Mouse (Mus musculus) thymus, postnatal 4 days (tissue): ENCODE measurements around the gene Armc8.

Experiments
- DNase-seq: peaks from one replicate; pipeline ENCODE4 v3.0.0; 2021

Armc8 gene

GRCm38 (mm10) chr9:99492634-99493200, 76.0 kb downstream of the Armc8 start:
- DNase-seq, result no peak

GRCm38 (mm10) chr9:99491050-99491449, 77.6 kb downstream of the Armc8 start:
- no peak for DNase-seq

- no peak for DNase-seq
Observed at GRCm38 (mm10) chr9:99487841-99488240, 80.9 kb downstream of the Armc8 start.

GRCm38 (mm10) chr9:99487126-99487695, 81.5 kb downstream of the Armc8 start:
- no peak for DNase-seq

- DNase-seq, result no peak
Observed at GRCm38 (mm10) chr9:99485144-99485543, 83.6 kb downstream of the Armc8 start.

GRCm38 (mm10) chr9:99484632-99485031, 84.1 kb downstream of the Armc8 start:
- no peak for DNase-seq

GRCm38 (mm10) chr9:99483191-99483590, 85.5 kb downstream of the Armc8 start:
- no peak for DNase-seq

- no peak for DNase-seq
Observed at GRCm38 (mm10) chr9:99480764-99481163, 87.9 kb downstream of the Armc8 start.

- DNase-seq, result peak; percentile 43
Observed at GRCm38 (mm10) chr9:99479181-99479711, 89.5 kb downstream of the Armc8 start.

- no peak for DNase-seq
Observed at GRCm38 (mm10) chr9:99471334-99471733, 97.4 kb downstream of the Armc8 start.

GRCm38 (mm10) chr9:99470347-99471092, 98.2 kb downstream of the Armc8 start:
- DNase-seq, result no peak

- peak; percentile 53 for DNase-seq
Observed at GRCm38 (mm10) chr9:99469681-99470273, 98.9 kb downstream of the Armc8 start.

GRCm38 (mm10) chr9:99468572-99468971, 100.1 kb downstream of the Armc8 start:
- no peak for DNase-seq

- DNase-seq, result no peak
Observed at GRCm38 (mm10) chr9:99464876-99465275, 103.8 kb downstream of the Armc8 start.

GRCm38 (mm10) chr9:99459730-99460129, 109.0 kb downstream of the Armc8 start:
- DNase-seq, result no peak

GRCm38 (mm10) chr9:99458529-99459208, 110.0 kb downstream of the Armc8 start:
- peak; percentile 83 for DNase-seq

- no peak for DNase-seq
Observed at GRCm38 (mm10) chr9:99454211-99454610, 114.5 kb downstream of the Armc8 start.

GRCm38 (mm10) chr9:99451161-99451560, 117.5 kb downstream of the Armc8 start, which contains the start of gene Nme9:
TSS of gene Nme9 (plus strand) at chr9:99451475.
- DNase-seq, result no peak

- DNase-seq, result peak; percentile 44
Observed at GRCm38 (mm10) chr9:99449886-99450647, 118.6 kb downstream of the Armc8 start.

- no peak for DNase-seq
Observed at GRCm38 (mm10) chr9:99447323-99447722, 121.4 kb downstream of the Armc8 start.

- no peak for DNase-seq
Observed at GRCm38 (mm10) chr9:99446259-99446658, 122.4 kb downstream of the Armc8 start.

- DNase-seq, result peak; percentile 41
Observed at GRCm38 (mm10) chr9:99444590-99445178, 124.0 kb downstream of the Armc8 start.
